Mouse (Mus musculus) left cerebral cortex, adult 18-20 months (tissue): Measurements from ENCODE around the gene Rnf214. TPM values are rescaled to one million over a fixed set of nuclear protein-coding genes. Genes with fewer than 3 reads are reported as not detected.
A peak's percentile ranks its signal among the peaks of the same experiment; 100 is the strongest.

Experiments used
- DNase-seq, 2 experiments: peaks; one replicate each; pipeline ENCODE4 v3.0.0; 2021 to 2022; ENCODE audit warnings: low spot score in 2 of 2, mixed read lengths in 1 of 2
- total RNA-seq, 2 experiments: library from RNA; stranded (reverse); gene quantifications; 2 replicates each; pipeline ENCODE4 v1.2.3; 2021

Gene Rnf214
- total RNA-seq, 2 experiments from 2014 or later: 74.5 to 76.5 TPM

- DNase-seq: no peak
Observed at GRCm38 (mm10) chr9:45938088-45938487, 31.4 kb upstream of the Rnf214 start.

- peak; percentile 38 to 43 for DNase-seq
Observed at GRCm38 (mm10) chr9:45936883-45937282, 30.2 kb upstream of the Rnf214 start.

GRCm38 (mm10) chr9:45935628-45936210, 29.0 kb upstream of the Rnf214 start, which contains the start of gene Tagln:
Gene Tagln (minus strand): TSS chr9:45936058.
- DNase-seq: no peak

- peak in 1 of 2 experiments; percentile 42 for DNase-seq
Observed at GRCm38 (mm10) chr9:45932571-45933415, 26.1 kb upstream of the Rnf214 start.

GRCm38 (mm10) chr9:45931958-45932357, 25.2 kb upstream of the Rnf214 start:
- DNase-seq: no peak

GRCm38 (mm10) chr9:45929285-45929684, 22.6 kb upstream of the Rnf214 start:
- DNase-seq: no peak

- DNase-seq: no peak
Observed at GRCm38 (mm10) chr9:45919895-45920294, 13.2 kb upstream of the Rnf214 start.

- DNase-seq: peak; percentile 24 to 37
Observed at GRCm38 (mm10) chr9:45917041-45917934, 10.6 kb upstream of the Rnf214 start.

GRCm38 (mm10) chr9:45915659-45916058, 8.9 kb upstream of the Rnf214 start:
- DNase-seq: no peak

GRCm38 (mm10) chr9:45911673-45912072, 5.0 kb upstream of the Rnf214 start:
- peak in 1 of 2 experiments; percentile 44 for DNase-seq

- DNase-seq: no peak
Observed at GRCm38 (mm10) chr9:45910995-45911394, 4.3 kb upstream of the Rnf214 start.

GRCm38 (mm10) chr9:45907078-45907428, 342 bp upstream of the Rnf214 start:
- peak in 1 of 2 experiments; percentile 18 for DNase-seq

- DNase-seq: peak in 1 of 2 experiments; percentile 13
Observed at GRCm38 (mm10) chr9:45905811-45906237, 887 bp downstream of the Rnf214 start.

- DNase-seq: no peak
Observed at GRCm38 (mm10) chr9:45905196-45905595, 1.5 kb downstream of the Rnf214 start.

GRCm38 (mm10) chr9:45893681-45894080, 13.0 kb downstream of the Rnf214 start:
- DNase-seq: no peak

GRCm38 (mm10) chr9:45877928-45878327, 28.8 kb downstream of the Rnf214 start:
- no peak for DNase-seq

GRCm38 (mm10) chr9:45870265-45870664, 36.4 kb downstream of the Rnf214 start:
- DNase-seq: no peak

GRCm38 (mm10) chr9:45869181-45869580, 37.5 kb downstream of the Rnf214 start:
- DNase-seq: no peak

GRCm38 (mm10) chr9:45861813-45862212, 44.9 kb downstream of the Rnf214 start:
- DNase-seq: peak; percentile 36 to 38

- no peak for DNase-seq
Observed at GRCm38 (mm10) chr9:45859364-45859763, 47.3 kb downstream of the Rnf214 start.

- no peak for DNase-seq
Observed at GRCm38 (mm10) chr9:45854136-45854535, 52.6 kb downstream of the Rnf214 start.
